9 mouse cellular contexts compared by ENCODE assay signal in genomic region chr5:148443734-148444133, GRCm38 (mm10). TPM values are rescaled to one million over a fixed set of nuclear protein-coding genes. Genes with fewer than 3 reads are reported as not detected.
DNase-seq lines count a peak whose midpoint lies in the region; ATAC-seq and TF ChIP-seq lines count a peak whose summit lies in the region.
"Had no signal": no experiment of that assay in that cellular context is flagged by ENCODE, and none has a peak within 500 bp of the region (broad histone marks: within the 10 kb centered on the region; RNA-seq: fewer than 3 reads in every experiment).

No protein-coding gene starts in this region.

- DNase-seq in hindbrain, postnatal 0 days (ENCODE audit: low spot score), result peak; percentile 72
- DNase-seq in hindbrain, embryonic 14.5 days (ENCODE audit: low spot score), result no peak
- peak; percentile 78 for DNase-seq in embryonic facial prominence, embryonic 14.5 days (ENCODE audit: low spot score)
- DNase-seq in heart, postnatal 0 days (ENCODE audit: low spot score), result peak; percentile 69
- DNase-seq in lung, postnatal 0 days (ENCODE audit: low spot score), result peak; percentile 63
- DNase-seq in thymus, postnatal 10 days (ENCODE audit: low spot score in 2 of 2), result no peak
- DNase-seq in left cerebral cortex, postnatal 14 days (ENCODE audit: low spot score in 2 of 2), result no peak

- 0 out of 2 replicates have a peak, but pooled peaks have one; percentile 49 for ATAC-seq in hindbrain, postnatal 0 days
- ATAC-seq in hindbrain, embryonic 14.5 days (ENCODE audit: low FRiP score), result no peak
- no peak for ATAC-seq in embryonic facial prominence, embryonic 14.5 days (ENCODE audit: low read depth)
- peak; percentile 81 for ATAC-seq in heart, postnatal 0 days (ENCODE audit: insufficient read depth, low read depth)
- ATAC-seq in lung, postnatal 0 days, result peak; percentile 80
- no peak for ATAC-seq in erythroblast, adult 5-6 weeks (replicated peaks; ENCODE audit: low FRiP score, poor library complexity, severe bottlenecking)

- no peaks in the 10 kb centered on the region for H3K36me3 ChIP-seq in hindbrain, postnatal 0 days (ENCODE audit: insufficient read depth, low read length)
- no peaks in the 10 kb centered on the region for H3K36me3 ChIP-seq in hindbrain, embryonic 14.5 days (replicated peaks; ENCODE audit: control insufficient read depth, insufficient read depth)
- H3K36me3 ChIP-seq in embryonic facial prominence, embryonic 14.5 days (ENCODE audit: control insufficient read depth, insufficient read depth, low read length), result no peaks in the 10 kb centered on the region
- no peaks in the 10 kb centered on the region for H3K36me3 ChIP-seq in heart, postnatal 0 days (replicated peaks; ENCODE audit: control insufficient read depth, insufficient read depth, low read length)
- no peaks in the 10 kb centered on the region for H3K36me3 ChIP-seq in lung, postnatal 0 days (ENCODE audit: insufficient read depth, low read length)
- H3K36me3 ChIP-seq: midbrain, embryonic 12.5 days had no signal

- intact Hi-C loops in left cerebral cortex, postnatal 14 days (cut with DNase I), result no loop called here

- no peak for TF ChIP-seq EP300 in heart, postnatal 0 days (IDR thresholded peaks at IDR 0.05; ENCODE audit: low read depth)
- TF ChIP-seq EP300 in lung, postnatal 0 days (IDR thresholded peaks at IDR 0.05), result no peak

- H3K4me2 ChIP-seq in hindbrain, postnatal 0 days (ENCODE audit: low read depth, low read length), result no peak overlapping the region
- no peak overlapping the region for H3K4me2 ChIP-seq in hindbrain, embryonic 14.5 days (replicated peaks)
- no peak overlapping the region for H3K4me2 ChIP-seq in embryonic facial prominence, embryonic 14.5 days (ENCODE audit: low read depth, low read length)
- H3K4me2 ChIP-seq in heart, postnatal 0 days (ENCODE audit: low read depth, low read length), result no peak overlapping the region
- H3K4me2 ChIP-seq in lung, postnatal 0 days (replicated peaks; ENCODE audit: low read depth, low read length), result no peak overlapping the region
- H3K4me2 ChIP-seq: midbrain, embryonic 12.5 days had no signal

- no peak overlapping the region for H3K4me3 ChIP-seq in hindbrain, postnatal 0 days (ENCODE audit: low read length)
- no peak overlapping the region for H3K4me3 ChIP-seq in hindbrain, embryonic 14.5 days (replicated peaks; ENCODE audit: low read length)
- H3K4me3 ChIP-seq in embryonic facial prominence, embryonic 14.5 days (ENCODE audit: low read depth, low read length), result no peak overlapping the region
- no peak overlapping the region for H3K4me3 ChIP-seq in heart, postnatal 0 days (ENCODE audit: low read depth, low read length)
- H3K4me3 ChIP-seq in lung, postnatal 0 days (ENCODE audit: low read depth, low read length), result no peak overlapping the region
- H3K4me3 ChIP-seq: midbrain, embryonic 12.5 days had no signal

- H3K4me1 ChIP-seq in hindbrain, postnatal 0 days (ENCODE audit: insufficient read depth, low read length), result no peaks in the 10 kb centered on the region
- H3K4me1 ChIP-seq in hindbrain, embryonic 14.5 days (replicated peaks; ENCODE audit: control insufficient read depth, insufficient read depth, low read length), result no peaks in the 10 kb centered on the region
- 0 out of 2 replicates have a peak, but pooled peaks cover 7% of the 10 kb centered on the region for H3K4me1 ChIP-seq in embryonic facial prominence, embryonic 14.5 days (ENCODE audit: control insufficient read depth, insufficient read depth, low read length)
- no peaks in the 10 kb centered on the region for H3K4me1 ChIP-seq in heart, postnatal 0 days (ENCODE audit: control insufficient read depth, insufficient read depth)
- H3K4me1 ChIP-seq in lung, postnatal 0 days (ENCODE audit: insufficient read depth, low read depth, low read length), result no peaks in the 10 kb centered on the region
- H3K4me1 ChIP-seq: midbrain, embryonic 12.5 days had no signal

- no peak overlapping the region for H3K27ac ChIP-seq in hindbrain, postnatal 0 days
- no peak overlapping the region for H3K27ac ChIP-seq in hindbrain, embryonic 14.5 days
- H3K27ac ChIP-seq in embryonic facial prominence, embryonic 14.5 days (replicated peaks; ENCODE audit: low read depth, low read length), result no peak overlapping the region; the same call in 1 of the 2 replicates
- H3K27ac ChIP-seq in heart, postnatal 0 days (ENCODE audit: low read depth), result 0 out of 2 replicates have a peak overlapping the region, but pooled peaks have one; percentile 23
- H3K27ac ChIP-seq in lung, postnatal 0 days (ENCODE audit: low read length), result no peak overlapping the region
- H3K27ac ChIP-seq: midbrain, embryonic 12.5 days had no signal

- no peaks in the 10 kb centered on the region for H3K27me3 ChIP-seq in hindbrain, postnatal 0 days (ENCODE audit: insufficient read depth, low read length)
- no peaks in the 10 kb centered on the region for H3K27me3 ChIP-seq in hindbrain, embryonic 14.5 days (ENCODE audit: control insufficient read depth, insufficient read depth, low read length)
- H3K27me3 ChIP-seq in embryonic facial prominence, embryonic 14.5 days (replicated peaks; ENCODE audit: control insufficient read depth, insufficient read depth, low read length), result no peaks in the 10 kb centered on the region
- no peaks in the 10 kb centered on the region for H3K27me3 ChIP-seq in heart, postnatal 0 days (ENCODE audit: control insufficient read depth, insufficient read depth, low read length)
- no peaks in the 10 kb centered on the region for H3K27me3 ChIP-seq in lung, postnatal 0 days (replicated peaks; ENCODE audit: insufficient read depth, low read length)
- H3K27me3 ChIP-seq: midbrain, embryonic 12.5 days had no signal

- H3K9ac ChIP-seq in hindbrain, postnatal 0 days (replicated peaks; ENCODE audit: low read length), result no peak overlapping the region
- no peak overlapping the region for H3K9ac ChIP-seq in hindbrain, embryonic 14.5 days
- H3K9ac ChIP-seq in embryonic facial prominence, embryonic 14.5 days (ENCODE audit: low read depth, low read length), result no peak overlapping the region
- H3K9ac ChIP-seq in heart, postnatal 0 days (replicated peaks; ENCODE audit: low read depth, low read length), result no peak overlapping the region
- no peak overlapping the region for H3K9ac ChIP-seq in lung, postnatal 0 days (replicated peaks; ENCODE audit: low read depth)
- H3K9ac ChIP-seq: midbrain, embryonic 12.5 days had no signal

- TF ChIP-seq CTCF in hindbrain, postnatal 0 days (IDR thresholded peaks at IDR 0.05; ENCODE audit: low read depth), result no peak
- TF ChIP-seq CTCF in heart, postnatal 0 days (IDR thresholded peaks at IDR 0.05; ENCODE audit: low read depth), result no peak
- no peak for TF ChIP-seq CTCF in lung, postnatal 0 days (IDR thresholded peaks at IDR 0.05)

- WGBS in hindbrain, postnatal 0 days, result 42% methylated on average over 5 of the region's 5 CpGs
- 76% methylated on average over 5 of the region's 5 CpGs for WGBS in hindbrain, embryonic 14.5 days
- WGBS in embryonic facial prominence, embryonic 14.5 days, result 55% methylated on average over 5 of the region's 5 CpGs
- 36% methylated on average over 5 of the region's 5 CpGs for WGBS in heart, postnatal 0 days
- WGBS in lung, postnatal 0 days, result 40% methylated on average over 5 of the region's 5 CpGs

- H3K9me3 ChIP-seq in hindbrain, postnatal 0 days (ENCODE audit: low read length), result no peaks in the 10 kb centered on the region
- H3K9me3 ChIP-seq in hindbrain, embryonic 14.5 days (ENCODE audit: control insufficient read depth, low read length), result 0 out of 2 replicates have a peak, but pooled peaks cover 8% of the 10 kb centered on the region
- no peaks in the 10 kb centered on the region; the same call in 1 of the 2 replicates for H3K9me3 ChIP-seq in embryonic facial prominence, embryonic 14.5 days (ENCODE audit: control insufficient read depth, low read length)
- no peaks in the 10 kb centered on the region; the same call in 1 of the 2 replicates for H3K9me3 ChIP-seq in heart, postnatal 0 days (replicated peaks; ENCODE audit: control insufficient read depth, low read length)
- H3K9me3 ChIP-seq in lung, postnatal 0 days (ENCODE audit: low read length), result no peaks in the 10 kb centered on the region
- H3K9me3 ChIP-seq: midbrain, embryonic 12.5 days had no signal

RNA-seq across cellular contexts. Expression of gene Slc7a1, which starts 44.0 kb away (rescaled TPM):
- 58.5 and 71.1 TPM in 2 replicates for total RNA-seq in hindbrain, postnatal 0 days (2014; rRNA removed)
- polyA plus RNA-seq in hindbrain, postnatal 0 days (2015; fragmentation: Nextera tagmentation; extraction: Ambion mirVana), result 35.3 and 42.3 TPM in 2 replicates
- 58.4 and 59.0 TPM in 2 replicates for polyA plus RNA-seq in hindbrain, embryonic 14.5 days (2014; fragmentation: Nextera tagmentation; extraction: Ambion mirVana)
- polyA plus RNA-seq in embryonic facial prominence, embryonic 14.5 days (2014; fragmentation: Nextera tagmentation; extraction: Ambion mirVana), result 22.5 and 22.6 TPM in 2 replicates
- total RNA-seq in heart, postnatal 0 days (2014; rRNA removed; ENCODE audit: low replicate concordance), result 21.0 and 31.0 TPM in 2 replicates
- 7.7 and 13.2 TPM in 2 replicates for polyA plus RNA-seq in heart, postnatal 0 days (2015; fragmentation: Nextera tagmentation; extraction: Ambion mirVana)
- polyA plus RNA-seq in lung, postnatal 0 days (2015; fragmentation: Nextera tagmentation; extraction: Ambion mirVana), result 5.8 and 6.0 TPM in 2 replicates
- 10 to 100 TPM; 47.9 to 50.6 TPM for total RNA-seq in left cerebral cortex, postnatal 14 days (2021)
- total RNA-seq in erythroblast, adult 5-6 weeks (2015; ENCODE audit: low replicate concordance), result 12.1 and 17.1 TPM in 2 replicates
- 12.3 and 17.8 TPM in 2 replicates for total RNA-seq in erythroblast, adult 5-6 weeks (2017; ENCODE audit: low replicate concordance)

Comparison
In these comparisons a context has a peak if more than half of its experiments do, and no peak if none do; other contexts are left out.
1. ATAC-seq: peak in hindbrain, postnatal 0 days (single experiment), heart, postnatal 0 days (single experiment) and lung, postnatal 0 days (single experiment); none in hindbrain, embryonic 14.5 days (single experiment), embryonic facial prominence, embryonic 14.5 days (single experiment) and erythroblast, adult 5-6 weeks (single experiment).
2. DNase-seq: peak in hindbrain, postnatal 0 days (single experiment), embryonic facial prominence, embryonic 14.5 days (single experiment), heart, postnatal 0 days (single experiment) and lung, postnatal 0 days (single experiment); none in hindbrain, embryonic 14.5 days (single experiment), thymus, postnatal 10 days (0 of 2) and left cerebral cortex, postnatal 14 days (0 of 2).